Mouse (Mus musculus) lung, embryonic 14.5 days (tissue): ENCODE measurements at regions not wholly inside any gene's neighbourhood (a gene's known extent, or its start where the extent isn't known, plus 50 kb on each side); places are given as distances from the start of the nearest gene placed in this dataset.

Experiments used
- ATAC-seq: fragments of 200-750 bp; cut with Nextera tagmentation; 2 replicates; pipeline ENCODE4 v1.8.0; 2017; ENCODE audit warnings: mild to moderate bottlenecking, moderate TSS enrichment, moderate library complexity; ENCODE audit not compliant: insufficient read depth
- DNase-seq: peaks from one replicate; pipeline ENCODE4 v3.0.0-alpha.2; 2015
- H3K27ac ChIP-seq: fragments of 300-500 bp; sonication (generic); 2 replicates; pipeline ENCODE4 v1.5.1; 2014; ENCODE audit warnings: low read depth, mild to moderate bottlenecking, moderate library complexity
- H3K27me3 ChIP-seq: fragments of 300-500 bp; sonication (generic); 2 replicates; pipeline ENCODE4 v1.6.1; 2014; ENCODE audit warnings: low read length, control low read depth; ENCODE audit not compliant: insufficient read depth
- H3K36me3 ChIP-seq: fragments of 300-500 bp; sonication (generic); 2 replicates; pipeline ENCODE4 v1.6.1; 2014; ENCODE audit warnings: control low read depth; ENCODE audit not compliant: insufficient read depth
- H3K4me1 ChIP-seq: fragments of 300-500 bp; sonication (generic); 2 replicates; pipeline ENCODE4 v1.6.1; 2014; ENCODE audit warnings: antibody characterized with exemption, control low read depth; ENCODE audit not compliant: insufficient read depth
- H3K4me2 ChIP-seq: fragments of 300-500 bp; sonication (generic); 2 replicates; pipeline ENCODE4 v1.6.1; 2014; ENCODE audit warnings: mild to moderate bottlenecking
- H3K4me3 ChIP-seq: fragments of 300-500 bp; sonication (generic); 2 replicates; pipeline ENCODE4 v1.5.1; 2014; ENCODE audit warnings: low read depth, low read length
- H3K9ac ChIP-seq: fragments of 300-500 bp; sonication (generic); 2 replicates; pipeline ENCODE4 v1.6.1; 2014
- H3K9me3 ChIP-seq: fragments of 300-500 bp; sonication (generic); 2 replicates; pipeline ENCODE4 v1.6.1; 2016; ENCODE audit warnings: low read depth, low read length, control low read depth
- CTCF ChIP-seq: IDR thresholded peaks from 2 replicates; pipeline ENCODE4 v1.5.1; 2016; ENCODE audit warnings: antibody characterized with exemption, low read depth
- WGBS: fragments of 180-500 bp; shearing (Covaris S2); extraction: QIAGEN DNeasy Blood & Tissue Kit; methylation state at CpG from one replicate; pipeline ENCODE4 v1.1.7; 2014; 5-methylcytosine and 5-hydroxymethylcytosine counted together

DNA sequence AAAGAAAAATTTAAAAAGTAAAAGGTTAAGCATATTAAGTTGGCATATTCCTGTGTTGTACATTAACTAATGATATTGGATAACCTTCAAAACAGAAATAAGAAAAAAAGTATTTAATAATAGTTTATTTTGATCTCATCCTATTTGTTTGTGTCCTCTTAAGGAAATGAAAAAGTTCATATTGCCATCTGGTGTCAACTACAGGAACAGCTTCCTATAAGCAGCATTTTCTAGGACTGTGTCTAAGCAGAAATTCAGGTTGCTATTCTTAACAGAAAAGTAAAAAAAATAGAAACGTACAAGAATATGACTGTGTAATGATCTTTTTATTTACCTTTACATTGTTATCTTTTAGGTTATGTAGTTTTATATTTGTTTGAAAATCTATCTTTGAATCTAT is 313.4 kb upstream of the G6pd2 start:
- TF ChIP-seq CTCF: no peak
- Histone ChIP-seq H3K4me2 (no peak overlapping the region), H3K4me1 (no peaks in the 10 kb centered on the region), H3K4me3 (no peak overlapping the region), H3K36me3 (no peaks in the 10 kb centered on the region), H3K27ac (no peak overlapping the region), H3K9me3 (no peaks in the 10 kb centered on the region), H3K27me3 (no peaks in the 10 kb centered on the region), H3K9ac (no peak overlapping the region)
- ATAC-seq (no peak), DNase-seq (peak; percentile 17)
- WGBS: 60% methylated on average over 1 of the region's 1 CpGs

DNA sequence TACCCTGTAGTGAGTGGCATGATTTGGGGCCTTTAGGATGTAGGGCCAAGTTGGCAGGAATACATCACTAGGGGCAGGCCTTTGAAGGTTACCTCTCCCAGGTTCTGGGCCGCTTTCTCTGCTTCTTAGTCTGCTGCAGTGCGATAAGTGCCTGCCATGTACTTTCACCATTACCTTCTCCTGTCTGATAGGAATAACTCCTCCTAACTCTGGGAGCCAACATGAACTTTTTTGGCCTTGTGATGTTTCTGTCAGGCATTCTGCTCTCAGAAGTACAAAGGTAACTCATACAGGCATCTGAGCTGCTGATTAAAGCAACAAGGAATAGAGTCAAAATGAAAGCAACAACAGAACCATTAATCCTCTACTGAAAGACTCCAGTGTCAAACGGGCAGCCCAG is 301.2 kb upstream of the G6pd2 start:
- no peak for ATAC-seq
- 79% methylated on average over 3 of the region's 3 CpGs for WGBS

DNA sequence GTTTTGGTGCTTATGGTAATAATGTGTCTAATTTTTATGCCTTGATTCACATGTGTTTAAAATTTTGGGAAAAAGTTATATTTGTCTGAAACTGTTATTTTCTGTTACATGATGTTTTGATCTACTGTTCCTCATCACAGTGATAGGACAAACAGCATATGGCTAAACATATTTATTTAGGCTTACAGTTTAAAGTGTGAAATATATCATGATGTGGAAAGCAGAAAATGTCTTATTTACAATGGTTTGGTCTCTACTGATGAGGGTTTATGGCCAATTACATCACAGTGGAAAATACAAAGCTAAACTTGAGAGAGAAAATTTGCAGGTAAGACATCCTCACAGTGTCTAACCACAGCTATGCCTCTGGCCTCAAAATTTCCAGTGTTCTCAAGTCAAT is 268.1 kb upstream of the G6pd2 start:
- Histone ChIP-seq H3K4me3 (no peak overlapping the region), H3K27ac (no peak overlapping the region), H3K4me1 (no peaks in the 10 kb centered on the region), H3K9me3 (no peaks in the 10 kb centered on the region), H3K27me3 (no peaks in the 10 kb centered on the region), H3K36me3 (no peaks in the 10 kb centered on the region), H3K4me2 (no peak overlapping the region), H3K9ac (no peak overlapping the region)
- no peak for DNase-seq
- no peak for ATAC-seq
- no peak for TF ChIP-seq CTCF

More for the DNA sequence above, 301.2 kb upstream of the G6pd2 start:
- Histone ChIP-seq H3K4me2 (no peak overlapping the region), H3K27ac (no peak overlapping the region), H3K4me3 (no peak overlapping the region), H3K9me3 (no peaks in the 10 kb centered on the region), H3K4me1 (no peaks in the 10 kb centered on the region), H3K9ac (no peak overlapping the region), H3K36me3 (no peaks in the 10 kb centered on the region), H3K27me3 (no peaks in the 10 kb centered on the region)
- no peak for TF ChIP-seq CTCF
- no peak for DNase-seq

DNA sequence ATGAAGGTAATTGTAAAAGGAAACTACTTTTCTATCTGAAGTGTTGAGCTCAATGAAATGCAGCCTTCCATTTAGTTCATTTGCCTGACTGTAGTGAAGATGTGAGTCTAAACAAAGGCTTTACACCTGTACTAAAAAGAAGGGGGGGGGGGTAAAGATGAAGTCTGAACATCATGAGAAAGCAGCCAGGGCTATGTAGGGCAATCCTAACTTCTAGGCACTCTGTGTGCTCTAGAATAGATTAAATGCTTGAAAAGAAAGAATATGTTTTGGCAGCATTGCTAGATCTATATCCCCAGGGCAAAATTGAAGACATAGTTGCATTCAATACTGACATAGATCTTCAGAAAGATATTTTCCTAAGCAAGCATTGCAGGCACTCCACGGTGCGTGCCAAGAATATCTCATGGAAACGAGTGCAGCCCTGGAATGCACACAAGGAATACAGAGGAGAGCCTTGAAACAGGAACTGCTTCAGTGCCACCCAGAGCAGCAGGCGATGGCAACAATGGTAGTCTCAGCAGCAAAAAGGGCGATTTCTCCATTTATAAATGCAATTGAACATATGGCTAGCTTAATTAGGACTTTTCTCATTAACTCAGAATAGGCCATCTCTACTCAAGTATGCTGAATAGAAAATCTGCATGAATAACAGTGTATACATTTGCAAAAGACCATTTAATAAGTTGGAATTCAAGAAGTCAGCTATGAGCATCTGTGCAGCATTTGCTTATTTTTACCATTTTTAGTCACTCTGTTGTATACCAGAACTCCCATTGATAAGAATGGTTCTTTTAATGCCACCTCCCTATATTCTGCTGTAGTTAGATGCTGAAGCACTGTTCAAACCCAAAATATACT is 261.8 kb upstream of the G6pd2 start:
- H3K4me2 ChIP-seq: no peak overlapping the region
- H3K27ac ChIP-seq: no peak overlapping the region
- DNase-seq (no peak), ATAC-seq (no peak)
- H3K4me1 ChIP-seq: no peaks in the 10 kb centered on the region
- no peaks in the 10 kb centered on the region for H3K9me3 ChIP-seq
- TF ChIP-seq CTCF: no peak
- H3K9ac ChIP-seq: no peak overlapping the region
- no peaks in the 10 kb centered on the region for H3K36me3 ChIP-seq
- no peaks in the 10 kb centered on the region for H3K27me3 ChIP-seq
- WGBS: 75% methylated on average over 5 of the region's 5 CpGs
- H3K4me3 ChIP-seq: no peak overlapping the region

DNA sequence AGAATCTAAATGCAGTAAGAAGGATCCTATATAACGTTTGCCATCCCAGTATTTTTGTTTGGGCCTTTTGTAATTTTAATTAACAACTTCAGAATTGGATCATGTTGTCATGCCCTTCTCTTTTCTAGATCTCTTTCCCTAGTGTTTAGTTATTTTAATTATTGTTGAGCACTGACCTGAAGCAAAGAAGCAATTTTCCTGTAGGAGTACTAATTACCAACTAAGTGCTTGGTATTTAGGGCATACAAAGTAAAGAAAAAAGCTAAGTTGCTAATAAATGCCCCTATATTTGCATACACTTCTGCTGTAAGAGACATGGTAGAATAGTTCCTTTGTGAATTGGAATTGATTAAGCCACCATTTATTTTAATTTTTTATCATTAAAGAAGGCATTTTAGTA is 255.1 kb upstream of the G6pd2 start:
- Histone ChIP-seq H3K4me3 (no peak overlapping the region), H3K27me3 (no peaks in the 10 kb centered on the region), H3K4me1 (no peaks in the 10 kb centered on the region), H3K9me3 (no peaks in the 10 kb centered on the region), H3K9ac (no peak overlapping the region), H3K4me2 (no peak overlapping the region), H3K27ac (no peak overlapping the region), H3K36me3 (no peaks in the 10 kb centered on the region)
- WGBS: 72% methylated on average over 1 of the region's 1 CpGs
- no peak for DNase-seq
- ATAC-seq: no peak
- TF ChIP-seq CTCF: no peak
